In genomic region chr19:25374926-25375325, GRCm38 (mm10) we compare ENCODE assay signal across 8 mouse cellular contexts.
A peak's percentile ranks its signal among the peaks of the same experiment; 100 is the strongest.
DNase-seq lines count a peak whose midpoint lies in the region; ATAC-seq and TF ChIP-seq lines count a peak whose summit lies in the region.

No protein-coding gene starts in this region.

- H3K4me1 ChIP-seq in lung, embryonic 15.5 days: peaks cover 17% of the 10 kb centered on the region
- H3K4me1 ChIP-seq in lung, adult 2 months (ENCODE audit: control insufficient read depth, insufficient read depth, low read length): no peaks in the 10 kb centered on the region

- H3K4me2 ChIP-seq in lung, embryonic 15.5 days: peak overlapping the region; percentile 4; the same call in 1 of the 2 replicates

- no peak overlapping the region for H3K4me3 ChIP-seq in lung, embryonic 15.5 days
- no peak overlapping the region for H3K4me3 ChIP-seq in lung, adult 2 months (replicated peaks; ENCODE audit: extremely low read depth, low read depth, low read length)

- H3K27me3 ChIP-seq in lung, embryonic 15.5 days: 0 out of 2 replicates have a peak, but pooled peaks cover 6% of the 10 kb centered on the region

- TF ChIP-seq CTCF in lung, adult 2 months (IDR thresholded peaks at IDR 0.05; ENCODE audit: insufficient read depth, low read length): no peak

- DNase-seq in lung, adult 2 months: no peak
- DNase-seq in cerebellum, postnatal 25 days: peak; percentile 29 to 56
- DNase-seq in heart, adult 9 months (ENCODE audit: low spot score in 2 of 2): peak; percentile 76 to 84
- DNase-seq in kidney, adult 8-10 months: peak; percentile 75 to 78
- peak; percentile 81 for DNase-seq in lung, postnatal 10 days
- no peak for DNase-seq in thymus, adult 18-20 months

- peak; percentile 65; the same call in 1 of the 2 replicates for ATAC-seq in lung, embryonic 15.5 days (ENCODE audit: borderline replicate concordance, extremely low read depth, low FRiP score, low TSS enrichment)
- ATAC-seq in frontal cortex, adult (ENCODE audit: low TSS enrichment): no peak

- no peak for TF ChIP-seq POLR2A in lung, adult 2 months (IDR thresholded peaks at IDR 0.05; ENCODE audit: borderline replicate concordance, extremely low read depth, low read depth, low read length)

- 0 out of 2 replicates have a peak overlapping the region, but pooled peaks have one; percentile 9 for H3K9ac ChIP-seq in lung, embryonic 15.5 days

- no peaks in the 10 kb centered on the region for H3K9me3 ChIP-seq in lung, embryonic 15.5 days

- no peaks in the 10 kb centered on the region for H3K36me3 ChIP-seq in lung, embryonic 15.5 days

- no peak overlapping the region for H3K27ac ChIP-seq in lung, embryonic 15.5 days

- 14% methylated on average over 12 of the region's 12 CpGs for WGBS in lung, embryonic 15.5 days
- WGBS in lung, adult 2 months: 30% methylated on average over 12 of the region's 12 CpGs

Comparison
In these comparisons a context has a peak if more than half of its experiments do, and no peak if none do; other contexts are left out.
1. DNase-seq: peak in cerebellum, postnatal 25 days (2 of 2), heart, adult 9 months (2 of 2), kidney, adult 8-10 months (2 of 2) and lung, postnatal 10 days (single experiment); none in lung, adult 2 months (single experiment) and thymus, adult 18-20 months (0 of 2).